Mouse (Mus musculus) adrenal gland, postnatal 4 days (tissue): Measurements from ENCODE around the gene Polr2h. TPM values are rescaled to one million over a fixed set of nuclear protein-coding genes. Genes with fewer than 3 reads are reported as not detected.
A peak's percentile ranks its signal among the peaks of the same experiment; 100 is the strongest.

ENCODE experiments used
- DNase-seq, 2 experiments: peaks; one replicate each; pipeline ENCODE4 v3.0.0; 2021 to 2022; ENCODE audit warnings: low spot score in 2 of 2, mixed read lengths in 2 of 2
- total RNA-seq, 2 experiments: library from RNA; stranded (reverse); gene quantifications; 2 replicates each; pipeline ENCODE4 v1.2.3; 2021

Gene Polr2h
- total RNA-seq, 2 experiments from 2014 or later, result 39.8 to 41.0 TPM

DNA sequence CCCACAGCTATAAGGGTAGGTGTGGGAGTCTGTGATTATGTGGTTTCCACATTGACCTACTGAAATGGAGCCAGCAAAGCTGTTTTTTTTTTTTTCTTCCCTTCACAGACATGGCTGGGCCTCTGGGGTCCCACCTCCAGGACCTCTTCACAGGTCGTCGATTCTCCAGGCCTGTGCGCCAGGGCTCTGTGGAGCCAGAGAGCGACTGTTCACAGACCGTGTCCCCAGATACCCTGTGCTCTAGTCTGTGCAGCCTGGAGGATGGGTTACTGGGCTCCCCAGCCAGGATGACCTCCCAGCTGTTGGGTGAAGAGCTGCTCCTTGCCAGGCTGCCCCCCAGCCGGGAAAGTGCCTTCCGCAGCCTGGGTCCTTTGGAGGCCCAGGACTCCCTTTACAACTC lies 16.1 kb upstream of the Polr2h start:
- DNase-seq, result no peak

DNA sequence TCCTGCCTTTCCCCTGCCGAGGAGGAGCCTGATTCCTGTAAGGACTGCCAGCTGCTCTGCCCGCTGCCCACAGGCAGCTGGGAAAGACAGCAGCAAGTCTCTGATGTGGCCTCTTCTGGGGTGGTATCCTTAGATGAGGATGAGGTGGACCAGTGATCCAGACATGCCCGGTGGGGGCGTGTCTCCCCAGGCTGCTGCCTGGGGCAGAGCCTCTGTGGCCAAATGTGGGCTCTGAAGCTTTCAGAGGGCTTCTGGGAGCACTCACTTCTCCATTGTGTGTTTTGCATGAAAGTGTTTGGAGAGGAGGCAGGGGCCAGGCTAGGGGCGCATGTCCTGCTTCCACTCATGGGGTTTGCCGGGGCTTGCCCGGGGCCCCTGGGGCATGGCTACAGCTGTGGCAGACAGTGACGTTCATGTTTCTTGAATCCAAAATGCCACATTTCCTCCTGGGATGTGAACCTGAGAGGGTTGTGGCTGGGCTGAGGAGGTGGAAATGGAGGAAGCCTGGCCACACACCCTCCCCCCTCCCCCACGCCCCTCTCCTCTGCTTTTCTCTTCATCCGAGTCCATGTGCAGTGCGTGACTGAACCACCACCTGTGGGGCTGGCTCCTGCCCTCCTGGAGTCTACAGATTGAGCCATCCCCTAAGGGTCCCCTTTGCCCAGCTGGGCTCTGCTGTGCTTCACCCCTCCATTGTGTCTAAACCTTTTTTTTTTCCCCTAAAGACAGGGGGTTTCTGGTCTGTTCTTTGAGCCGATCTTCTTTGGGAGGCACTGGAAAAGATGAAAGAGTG lies 15.5 kb upstream of the Polr2h start:
- DNase-seq, result no peak

DNA sequence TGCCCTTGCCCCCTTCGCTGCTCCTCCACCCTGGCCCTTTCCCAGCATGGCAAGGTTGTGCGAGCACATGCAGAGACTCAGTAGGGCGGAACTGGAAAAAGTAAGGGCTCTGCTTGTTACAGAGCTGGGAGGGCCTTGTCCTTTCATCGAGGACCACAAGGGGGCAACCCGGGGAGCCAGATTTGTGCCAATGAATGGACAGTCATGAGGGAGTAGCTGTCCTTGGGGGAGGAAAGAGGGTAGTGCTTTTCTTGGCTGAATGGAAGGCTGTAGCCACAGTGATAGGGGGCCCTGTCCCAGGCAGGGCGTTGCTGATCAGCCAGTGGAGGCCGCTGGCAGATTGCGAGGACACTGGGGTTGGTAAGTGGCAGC lies 15.0 kb upstream of the Polr2h start:
- DNase-seq, result peak; percentile 60 to 75

DNA sequence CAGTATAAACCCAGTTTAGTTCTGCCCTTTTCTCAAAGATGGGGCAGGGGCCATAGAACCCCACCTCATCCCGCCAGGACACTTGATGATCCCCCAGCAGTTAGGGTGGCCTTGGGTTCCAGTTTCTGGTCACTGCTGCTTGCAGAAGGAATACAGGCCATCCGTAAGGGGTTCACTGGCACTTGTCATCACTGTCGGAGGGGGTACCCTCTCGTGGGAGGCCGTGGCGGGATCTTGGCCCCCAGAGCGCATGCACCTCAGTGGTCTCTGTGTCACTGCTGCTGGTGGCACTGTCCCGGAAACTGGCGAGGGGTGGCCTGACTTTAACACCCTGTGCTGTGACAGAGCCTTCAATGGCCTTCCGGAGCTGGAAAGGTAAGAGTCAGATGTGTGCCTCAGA lies 14.4 kb upstream of the Polr2h start:
- DNase-seq, result no peak

DNA sequence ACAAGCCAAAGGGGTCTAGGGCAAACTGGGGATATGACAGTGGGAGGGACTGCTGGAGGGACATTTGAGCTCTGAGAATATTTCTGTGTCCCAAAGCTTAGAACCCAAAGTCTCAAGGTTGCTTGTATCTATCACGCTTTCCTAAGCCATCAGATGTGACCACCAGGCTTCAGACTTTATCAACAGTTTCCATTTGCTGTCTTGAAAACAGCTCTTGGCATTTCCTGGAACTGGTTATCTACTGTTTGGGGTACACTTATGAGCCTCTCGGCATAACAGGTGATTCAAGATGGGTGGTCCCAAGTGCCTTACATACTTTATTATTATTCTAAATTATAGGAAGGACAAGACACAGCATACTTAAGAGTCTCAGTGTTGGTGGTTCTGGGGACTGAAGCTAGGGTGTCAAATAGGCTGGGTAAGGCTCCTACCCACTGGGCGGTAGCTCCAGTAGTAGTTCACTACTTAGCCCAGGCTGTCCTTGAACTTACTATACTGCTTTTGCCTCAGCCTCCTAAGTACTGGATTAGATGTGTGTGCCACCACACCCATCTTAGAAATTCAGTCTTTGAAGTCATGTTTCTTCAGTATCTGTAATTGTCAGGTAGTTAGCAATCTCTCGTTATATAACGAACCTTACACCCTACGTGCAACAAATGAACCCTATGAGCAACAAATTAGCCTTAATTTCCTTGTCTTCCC lies 13.6 kb upstream of the Polr2h start:
- DNase-seq, result no peak

DNA sequence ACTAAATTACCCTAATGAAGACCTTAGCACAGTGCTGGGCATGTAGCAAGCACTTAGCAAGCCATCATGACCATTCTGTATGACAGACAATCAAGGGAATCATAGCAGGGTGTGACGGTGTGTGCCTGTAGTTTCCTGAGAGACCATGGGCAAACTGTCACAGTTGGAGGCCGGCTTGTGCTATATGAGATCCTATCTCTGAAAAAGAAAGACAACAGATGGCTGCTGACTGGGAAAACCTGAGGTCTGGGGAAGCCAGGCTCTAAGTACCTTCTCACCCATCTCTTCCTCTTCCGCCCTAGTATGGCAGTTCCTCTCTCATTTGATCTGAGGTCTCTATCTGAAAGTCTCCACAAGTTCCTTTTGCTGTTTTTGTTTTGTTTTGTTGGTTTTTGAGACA lies 11.7 kb upstream of the Polr2h start:
- DNase-seq, result no peak

DNA sequence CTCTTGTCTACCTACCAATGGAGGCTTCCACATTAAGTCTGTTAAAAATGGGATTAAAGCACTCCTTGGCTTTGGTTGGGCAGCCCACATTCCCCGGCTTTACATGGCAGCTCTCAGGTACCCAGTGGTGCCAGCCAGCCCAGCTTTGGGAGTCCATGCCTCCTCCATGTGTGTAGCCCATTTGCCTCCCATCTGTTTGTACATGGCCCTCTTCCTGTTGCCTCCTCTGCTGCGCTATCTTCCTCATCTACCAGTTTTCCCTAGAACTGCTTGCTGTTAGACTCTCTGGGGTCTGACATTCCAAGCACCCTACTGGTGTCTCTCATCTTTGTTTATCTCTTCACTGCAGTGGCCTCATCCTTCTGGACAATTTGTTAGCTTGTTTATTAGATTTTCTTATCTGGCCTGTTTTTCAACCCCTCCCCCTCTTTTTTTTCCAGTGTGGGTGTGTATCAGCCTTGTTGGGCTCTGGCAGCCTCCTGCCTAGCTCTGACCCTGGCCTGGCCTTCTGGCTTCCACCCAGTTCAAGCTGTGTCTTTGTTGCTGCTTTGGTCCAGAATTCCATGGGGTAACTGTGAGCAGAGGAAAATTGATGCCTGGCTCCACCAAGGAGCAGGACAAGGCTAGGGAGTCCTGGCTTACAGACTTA lies 10.9 kb upstream of the Polr2h start:
- no peak for DNase-seq

DNA sequence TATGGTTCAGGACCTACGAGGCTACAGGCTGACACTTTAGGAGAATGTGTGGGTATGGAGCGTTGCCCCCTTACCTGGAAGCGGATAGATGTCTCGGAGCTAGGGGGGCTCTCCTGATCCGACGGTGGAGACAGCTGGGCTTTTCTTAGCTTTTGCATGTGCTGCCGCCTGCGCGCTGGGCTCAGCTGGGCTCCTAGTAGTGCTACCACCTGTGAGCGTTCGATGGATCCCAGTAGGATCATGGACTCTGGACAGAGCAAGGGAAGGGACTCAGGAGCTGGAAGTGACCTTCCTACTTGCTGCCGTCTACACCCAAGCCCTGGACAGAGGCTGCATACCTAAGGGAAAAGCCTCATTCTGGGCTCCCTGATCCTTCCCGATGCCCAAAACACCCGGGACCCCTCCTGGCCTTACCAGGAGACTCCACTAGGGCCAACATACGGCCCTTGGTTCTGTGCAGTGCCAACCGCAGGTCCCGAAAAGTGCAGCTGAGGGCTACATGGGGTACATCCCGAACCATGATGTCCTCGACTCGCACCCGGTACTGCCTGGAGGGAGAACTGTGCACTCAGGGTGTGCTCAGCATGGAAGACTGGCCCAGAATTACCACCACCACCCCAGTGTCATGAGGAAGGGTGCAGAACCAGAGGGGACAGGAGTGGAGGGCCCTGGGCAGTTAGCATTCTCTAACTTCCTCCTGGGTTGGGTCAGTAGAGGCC lies 9.1 kb upstream of the Polr2h start:
- no peak for DNase-seq

DNA sequence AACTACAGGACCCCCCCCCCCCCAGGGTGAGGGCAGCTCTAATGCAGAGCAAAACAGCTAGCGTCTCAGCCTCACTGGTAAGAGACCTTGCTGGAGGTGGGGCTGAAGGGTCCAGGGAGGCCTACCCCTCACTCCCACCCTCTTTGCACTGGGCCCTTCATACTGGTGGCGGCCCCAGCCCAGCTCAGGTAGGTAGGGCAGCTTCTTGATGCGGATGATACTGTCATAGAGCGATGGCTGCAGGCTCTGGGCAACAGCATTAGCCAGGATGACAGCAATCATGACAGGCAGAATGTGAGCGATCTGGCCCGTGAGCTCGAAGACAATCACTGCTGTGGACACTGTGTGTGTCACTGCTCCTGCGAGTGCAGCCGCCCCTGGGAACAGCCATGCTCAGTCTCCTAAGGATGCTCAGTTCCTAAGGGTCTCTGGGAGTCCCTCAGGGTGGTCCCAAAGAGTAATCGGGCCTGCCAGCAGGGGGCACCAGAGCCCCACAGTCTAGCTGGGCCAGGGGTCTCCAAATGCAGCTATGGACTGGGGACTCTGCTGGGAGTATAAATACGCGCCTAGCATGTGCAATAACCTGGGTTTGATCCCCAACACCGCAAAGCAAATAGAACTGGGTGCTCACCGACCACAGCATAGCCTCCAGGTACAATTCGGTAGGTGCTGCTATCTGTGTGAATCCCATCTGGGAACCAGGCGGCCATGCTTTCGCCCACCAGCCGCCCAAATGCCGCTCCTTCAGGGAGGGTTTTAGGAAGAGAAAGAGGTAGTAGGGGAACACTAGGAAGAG lies 8.3 kb upstream of the Polr2h start:
- DNase-seq, result no peak

DNA sequence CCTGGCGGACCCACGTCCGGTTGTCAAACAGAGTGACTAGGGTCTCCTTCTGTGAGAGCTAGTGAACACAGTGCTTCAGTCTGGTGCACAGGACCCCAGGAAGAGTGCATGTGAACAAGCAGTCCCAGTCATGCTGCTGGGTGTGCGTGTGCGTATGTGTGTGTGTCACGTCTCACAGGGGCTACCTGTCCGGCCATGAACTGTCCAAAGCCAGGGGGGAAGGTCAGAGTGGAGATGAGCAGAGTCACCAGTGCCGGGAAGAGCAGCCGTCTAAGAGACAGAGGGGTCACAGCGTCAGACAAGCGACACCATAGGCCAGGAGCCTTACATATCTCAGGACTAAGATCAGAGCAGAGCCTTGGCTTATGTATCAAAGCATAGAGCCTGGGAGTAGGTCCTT lies 7.1 kb upstream of the Polr2h start:
- no peak for DNase-seq

DNA sequence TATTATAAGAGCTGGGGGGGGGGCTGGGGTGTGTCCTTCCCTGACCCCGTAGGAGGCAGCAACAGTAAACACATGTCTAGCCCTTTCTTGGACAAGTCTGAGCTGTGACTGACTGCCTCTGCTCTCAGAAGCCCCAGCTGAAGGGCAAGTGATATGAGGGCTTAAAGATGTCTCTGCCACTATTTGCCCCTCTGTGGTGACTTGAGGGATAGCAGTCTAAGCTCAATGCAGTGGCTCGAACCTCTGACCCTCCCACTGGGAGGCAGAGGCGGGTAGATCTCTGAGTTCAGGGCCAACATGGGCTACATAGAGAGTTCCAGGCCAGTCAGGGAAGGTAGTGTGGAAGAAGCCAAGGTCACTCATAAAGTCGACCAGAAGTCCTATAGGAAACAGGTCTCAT lies 6.7 kb upstream of the Polr2h start:
- DNase-seq, result no peak

DNA sequence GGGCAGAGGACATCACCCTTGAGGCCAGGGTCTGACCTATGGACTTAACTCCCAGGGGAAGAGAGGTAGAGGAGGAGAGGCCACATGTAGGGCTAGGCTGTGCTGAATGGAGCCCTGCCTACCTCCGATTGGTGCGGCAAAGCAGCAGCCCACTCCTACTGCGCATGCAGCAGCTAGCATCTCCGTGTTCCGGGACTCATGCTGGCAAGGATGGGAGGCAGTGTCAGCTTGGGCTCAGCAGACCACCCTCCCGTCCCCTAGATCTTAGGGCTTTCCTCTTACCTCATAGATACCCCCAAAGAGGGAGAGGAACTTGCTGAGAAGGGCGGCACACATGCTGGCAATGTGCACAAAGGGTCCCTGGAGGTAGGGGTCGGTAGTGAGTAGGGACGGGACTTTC lies 5.3 kb upstream of the Polr2h start:
- DNase-seq, result no peak

DNA sequence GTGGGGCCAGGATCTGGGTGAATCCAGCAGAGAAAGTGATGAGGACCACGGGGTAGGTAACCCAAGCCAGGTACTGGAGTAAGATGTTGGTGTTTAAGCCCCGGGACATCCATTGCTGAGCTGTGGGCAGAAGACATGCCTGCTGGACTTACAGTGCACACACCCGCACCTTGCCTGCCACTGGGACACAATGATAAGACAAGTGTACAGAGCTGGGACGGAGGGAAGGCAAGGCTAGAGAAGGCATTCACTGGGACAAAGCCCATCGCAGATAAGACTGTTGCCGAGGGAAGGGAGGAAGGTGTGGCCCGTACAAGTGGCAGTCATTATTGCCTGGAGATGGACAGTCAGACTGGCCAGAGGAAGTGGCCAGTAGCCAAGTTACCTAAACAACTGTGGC lies 4.6 kb upstream of the Polr2h start:
- no peak for DNase-seq

DNA sequence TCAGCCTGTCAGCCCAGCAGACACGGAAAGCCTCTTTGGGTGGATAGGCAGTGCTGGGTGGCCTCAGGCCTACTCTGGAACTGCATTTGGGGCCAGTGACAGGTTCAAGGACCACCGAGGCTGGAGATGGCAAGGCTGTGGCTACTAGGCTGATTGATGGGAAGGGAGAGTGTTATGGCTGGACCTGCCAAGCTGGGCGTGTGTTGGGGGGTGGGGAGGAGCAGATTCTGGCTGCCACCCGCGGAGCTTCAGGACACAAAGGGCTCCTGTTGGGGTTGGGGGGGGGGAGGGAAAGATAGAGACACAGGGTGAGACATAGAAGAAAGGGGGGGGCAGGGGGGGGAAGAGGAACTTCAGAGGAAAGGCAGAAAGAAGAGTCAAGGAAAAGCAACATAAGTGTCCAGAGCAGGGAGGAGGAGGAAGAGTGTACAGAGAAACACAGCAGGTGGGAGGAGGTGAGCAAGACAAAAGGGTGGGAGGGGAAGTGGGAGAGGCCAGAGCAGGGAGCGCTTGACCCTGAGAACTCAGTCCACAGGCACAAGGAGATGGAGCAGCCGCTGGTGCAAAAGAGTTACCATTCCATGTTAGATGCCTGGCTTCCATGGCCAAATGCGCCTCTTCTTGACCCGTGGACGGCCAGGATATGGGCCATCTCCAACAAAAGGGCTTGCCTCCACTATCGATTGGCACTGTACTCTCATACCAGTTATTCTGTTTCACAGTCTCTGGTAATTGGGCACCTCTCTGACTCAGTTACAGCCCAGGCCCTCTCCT lies 3.0 kb upstream of the Polr2h start:
- no peak for DNase-seq

DNA sequence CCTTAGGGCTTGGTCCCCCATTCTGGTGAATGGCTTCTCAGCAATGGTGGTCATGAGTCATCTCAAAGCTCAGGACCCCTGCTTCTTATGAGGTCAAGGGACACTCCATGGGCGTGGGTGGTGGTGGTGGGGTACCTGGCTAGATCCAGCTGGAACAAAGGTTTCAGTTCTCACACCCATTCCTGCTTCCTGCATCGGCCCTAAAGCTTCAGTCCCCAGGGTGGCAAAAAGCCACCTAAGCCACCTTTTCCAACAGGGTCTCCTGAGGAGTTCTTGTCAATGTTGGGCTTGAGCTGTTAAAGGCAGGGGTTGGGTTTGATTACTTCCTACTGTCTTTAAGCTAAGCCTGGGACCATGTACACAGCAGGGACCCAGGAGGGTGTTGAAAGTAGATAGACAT lies 2.3 kb upstream of the Polr2h start:
- DNase-seq, result no peak

DNA sequence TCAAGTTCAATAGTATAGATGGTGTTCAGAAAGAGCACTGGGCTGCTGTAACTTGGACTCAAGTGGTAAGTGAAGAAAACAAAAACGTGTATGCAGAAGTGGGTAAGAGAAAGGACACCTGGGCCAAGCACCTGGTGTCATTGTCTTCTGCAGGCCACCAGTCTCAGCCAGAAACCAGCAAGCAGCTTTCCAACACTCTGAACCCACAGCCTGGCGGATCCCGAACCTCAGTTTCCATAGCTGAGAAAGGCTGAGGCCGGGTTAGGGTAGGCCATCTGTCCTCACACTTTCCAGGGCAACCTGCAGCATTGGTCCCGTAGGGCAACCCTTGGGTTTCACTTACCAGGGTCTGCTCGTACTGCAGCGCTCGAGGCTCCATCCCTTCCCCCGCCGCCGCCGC lies 1.9 kb upstream of the Polr2h start:
- no peak for DNase-seq

DNA sequence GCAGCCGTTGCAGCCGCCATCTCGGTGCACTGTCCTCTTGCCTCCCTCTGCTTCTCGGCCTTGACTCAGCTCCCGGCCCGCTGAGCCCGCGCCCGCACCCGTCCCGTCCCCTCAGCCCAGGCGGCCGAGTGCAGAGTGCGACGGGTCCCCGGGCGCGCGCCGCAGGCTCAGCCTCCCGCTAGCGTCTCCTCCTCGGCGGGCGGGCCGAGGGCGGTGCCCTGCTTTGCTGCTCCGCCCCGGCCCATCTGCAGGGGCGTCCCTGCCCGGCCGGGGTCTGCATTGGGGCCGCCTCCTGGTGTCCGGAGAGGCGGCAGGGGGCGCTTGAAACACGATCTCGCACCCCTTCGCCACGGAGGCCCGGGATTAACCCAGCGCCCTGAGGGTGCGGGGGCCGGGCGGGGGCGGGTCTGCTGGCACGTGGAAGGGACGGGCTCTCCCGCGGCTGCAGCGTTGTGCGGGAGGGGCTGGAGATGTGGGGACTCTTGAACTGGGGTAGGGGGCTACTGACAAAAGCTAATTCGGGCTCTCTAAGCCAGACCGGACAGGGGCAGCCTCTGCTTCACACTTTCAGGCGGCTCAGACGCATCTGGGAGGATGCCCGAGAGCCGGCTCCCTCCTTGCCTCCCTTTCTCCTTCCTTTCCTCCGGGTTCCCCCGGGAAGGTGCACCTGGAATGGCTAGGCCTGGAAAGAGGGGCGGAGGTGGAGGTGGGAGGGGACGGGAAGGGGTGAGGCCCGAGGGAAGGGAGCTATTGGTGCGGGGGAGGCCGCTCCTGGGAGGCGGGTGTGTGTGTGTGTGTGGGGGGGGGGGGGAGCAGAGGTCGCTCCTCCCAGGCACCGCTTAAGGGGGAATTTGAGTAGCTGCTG lies 1.3 kb upstream of the Polr2h start:
- DNase-seq, result peak; percentile 63 to 67

DNA sequence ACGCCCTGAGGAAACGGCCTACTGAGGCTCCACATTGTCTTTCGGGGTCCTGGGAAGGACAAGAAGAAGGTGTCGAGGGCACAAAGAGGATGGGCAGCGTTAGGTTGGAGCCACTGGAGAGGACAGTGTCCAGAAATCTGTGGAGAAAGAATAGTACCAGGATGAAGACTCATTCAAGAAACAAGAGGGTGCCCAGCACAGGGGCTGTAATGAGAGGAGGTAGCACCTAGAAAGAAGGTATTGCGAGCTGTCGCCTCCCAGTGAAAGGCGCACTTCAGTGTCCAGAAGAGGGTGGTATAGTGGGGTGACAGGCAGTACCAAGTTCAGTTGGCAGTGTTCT lies 654 bp upstream of the Polr2h start:
- DNase-seq, result no peak

DNA sequence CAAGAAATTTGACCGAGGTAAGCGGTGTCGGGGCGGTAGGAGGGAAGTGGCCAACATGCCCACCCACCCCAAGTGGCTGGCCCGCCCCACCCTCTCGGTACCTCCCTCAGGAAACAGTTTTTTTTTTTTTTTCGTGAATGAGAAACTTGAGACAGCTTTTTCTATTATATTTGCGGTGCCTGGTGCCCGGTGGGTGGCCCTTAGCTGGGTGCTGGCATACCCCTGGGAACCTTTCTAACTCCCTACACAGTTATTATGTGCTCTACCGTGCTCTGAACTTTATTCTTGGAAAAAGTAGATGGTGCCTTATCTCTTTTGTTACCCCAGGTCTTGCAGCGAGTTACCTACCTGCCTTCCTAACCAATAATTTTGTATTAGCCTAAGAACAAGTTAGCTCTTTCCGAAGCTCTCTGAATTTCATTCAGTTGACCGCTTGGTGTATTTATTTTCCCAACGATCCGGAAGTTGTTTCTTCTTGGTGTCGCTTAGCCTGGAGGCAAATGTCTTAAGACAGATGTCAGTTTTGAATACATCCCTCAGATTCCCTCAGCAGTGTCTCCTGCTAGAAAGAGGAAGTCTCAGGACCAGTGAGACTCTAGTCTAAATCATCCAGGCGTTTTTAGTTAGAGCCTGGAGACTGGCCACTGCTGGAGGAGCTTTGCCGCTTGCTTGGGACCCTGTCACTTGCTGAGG lies 659 bp downstream of the Polr2h start:
- DNase-seq, result no peak
